Mouse (Mus musculus): Measurements from ENCODE around the gene Rufy1.

Rufy1 gene

GRCm38 (mm10) chr11:50431134-50432068 is 476 bp upstream of the Rufy1 start:
- in situ Hi-C loops (cut with MboI; ENCODE audit: low sequenced_read_pairs), result no loop called here

GRCm38 (mm10) chr11:50426056-50426455 is 4.9 kb downstream of the Rufy1 start:
- in situ Hi-C loops (cut with MboI; ENCODE audit: low sequenced_read_pairs), result no loop called here

GRCm38 (mm10) chr11:50421934-50422780 is 8.8 kb downstream of the Rufy1 start:
- in situ Hi-C loops (cut with MboI; ENCODE audit: low sequenced_read_pairs), result no loop called here

GRCm38 (mm10) chr11:50421461-50421860 is 9.5 kb downstream of the Rufy1 start:
- in situ Hi-C loops (cut with MboI; ENCODE audit: low sequenced_read_pairs), result no loop called here

- in situ Hi-C loops (cut with MboI; ENCODE audit: low sequenced_read_pairs), result no loop called here
Measured at GRCm38 (mm10) chr11:50417856-50418255, 13.1 kb downstream of the Rufy1 start.

GRCm38 (mm10) chr11:50415563-50416241 is 15.2 kb downstream of the Rufy1 start:
- in situ Hi-C loops (cut with MboI; ENCODE audit: low sequenced_read_pairs), result no loop called here

GRCm38 (mm10) chr11:50407235-50407634 is 23.7 kb downstream of the Rufy1 start:
- in situ Hi-C loops (cut with MboI; ENCODE audit: low sequenced_read_pairs), result no loop called here

- in situ Hi-C loops (cut with MboI; ENCODE audit: low sequenced_read_pairs), result no loop called here
Measured at GRCm38 (mm10) chr11:50403367-50404014, 27.4 kb downstream of the Rufy1 start.

GRCm38 (mm10) chr11:50402481-50402880 is 28.4 kb downstream of the Rufy1 start:
- in situ Hi-C loops (cut with MboI; ENCODE audit: low sequenced_read_pairs), result no loop called here

- in situ Hi-C loops (cut with MboI; ENCODE audit: low sequenced_read_pairs), result no loop called here
Measured at GRCm38 (mm10) chr11:50398803-50399202, 32.1 kb downstream of the Rufy1 start.

GRCm38 (mm10) chr11:50397316-50397715 is 33.6 kb downstream of the Rufy1 start:
- in situ Hi-C loops (cut with MboI; ENCODE audit: low sequenced_read_pairs), result no loop called here

GRCm38 (mm10) chr11:50396766-50397307 is 34.1 kb downstream of the Rufy1 start:
- in situ Hi-C loops (cut with MboI; ENCODE audit: low sequenced_read_pairs), result no loop called here

GRCm38 (mm10) chr11:50394731-50395130 is 36.2 kb downstream of the Rufy1 start:
- in situ Hi-C loops (cut with MboI; ENCODE audit: low sequenced_read_pairs), result no loop called here

GRCm38 (mm10) chr11:50393306-50393705 is 37.6 kb downstream of the Rufy1 start:
- in situ Hi-C loops (cut with MboI; ENCODE audit: low sequenced_read_pairs), result no loop called here

- in situ Hi-C loops (cut with MboI; ENCODE audit: low sequenced_read_pairs), result no loop called here
Measured at GRCm38 (mm10) chr11:50391272-50391960, 39.5 kb downstream of the Rufy1 start.

GRCm38 (mm10) chr11:50389616-50390015 is 41.3 kb downstream of the Rufy1 start:
- in situ Hi-C loops (cut with MboI; ENCODE audit: low sequenced_read_pairs), result no loop called here

GRCm38 (mm10) chr11:50389011-50389410 is 41.9 kb downstream of the Rufy1 start:
- in situ Hi-C loops (cut with MboI; ENCODE audit: low sequenced_read_pairs), result no loop called here

GRCm38 (mm10) chr11:50388217-50388929 is 42.6 kb downstream of the Rufy1 start:
- in situ Hi-C loops (cut with MboI; ENCODE audit: low sequenced_read_pairs), result no loop called here

GRCm38 (mm10) chr11:50387697-50388096 is 43.2 kb downstream of the Rufy1 start:
- in situ Hi-C loops (cut with MboI; ENCODE audit: low sequenced_read_pairs), result no loop called here
